ENCODE assay signal across 8 mouse cellular contexts in genomic region chr15:98777762-98778161, GRCm38 (mm10). TPM values are rescaled to one million over a fixed set of nuclear protein-coding genes. Genes with fewer than 3 reads are reported as not detected.
DNase-seq lines count a peak whose midpoint lies in the region; ATAC-seq lines count a peak whose summit lies in the region.

TSS of gene Wnt10b (minus strand) at chr15:98778150.

- H3K36me3 ChIP-seq in embryonic facial prominence, embryonic 10.5 days (replicated peaks), result no peaks in the 10 kb centered on the region
- H3K36me3 ChIP-seq in neural tube, embryonic 11.5 days (ENCODE audit: control insufficient read depth, insufficient read depth, low read length), result no peaks in the 10 kb centered on the region

- peak within 1 kb of the TSS; percentile 14; the same call in 1 of the 2 replicates for H3K4me2 ChIP-seq in neural tube, embryonic 11.5 days (ENCODE audit: low read depth)

- H3K4me3 ChIP-seq in embryonic facial prominence, embryonic 10.5 days, result peak within 1 kb of the TSS; percentile 42
- peak within 1 kb of the TSS; percentile 6; the same call in 1 of the 2 replicates for H3K4me3 ChIP-seq in neural tube, embryonic 11.5 days (ENCODE audit: low read depth, low read length)

- peak; percentile 44 to 49 for DNase-seq in kidney, postnatal 4 days
- DNase-seq in kidney, postnatal 25 days, result no peak
- DNase-seq in embryonic facial prominence, embryonic 10.5 days (ENCODE audit: low spot score), result peak; percentile 51
- DNase-seq in induced T-regulatory cell, adult 2 months (ENCODE audit: low read depth), result peak; percentile 48
- DNase-seq in neural tube, embryonic 11.5 days (ENCODE audit: low spot score), result peak; percentile 24
- no peak for DNase-seq in frontal cortex, adult 2 months (ENCODE audit: extremely low spot score in 1 of 2, low spot score in 1 of 2)
- DNase-seq in frontal cortex, postnatal 36 days (ENCODE audit: low spot score in 2 of 2), result no peak
- no peak for DNase-seq in gastrocnemius, postnatal 25 days

- H3K27ac ChIP-seq in embryonic facial prominence, embryonic 10.5 days (replicated peaks), result no peak within 1 kb of the TSS
- no peak within 1 kb of the TSS for H3K27ac ChIP-seq in neural tube, embryonic 11.5 days (ENCODE audit: low read depth, low read length)

- peaks cover 100% of the 10 kb centered on the region for H3K27me3 ChIP-seq in embryonic facial prominence, embryonic 10.5 days (replicated peaks; ENCODE audit: low read depth, poor library complexity, severe bottlenecking)
- peaks cover 98% of the 10 kb centered on the region for H3K27me3 ChIP-seq in neural tube, embryonic 11.5 days (ENCODE audit: control insufficient read depth, insufficient read depth, low read length)

- no peaks in the 10 kb centered on the region for H3K9me3 ChIP-seq in embryonic facial prominence, embryonic 10.5 days
- no peaks in the 10 kb centered on the region for H3K9me3 ChIP-seq in neural tube, embryonic 11.5 days (ENCODE audit: control insufficient read depth, low read length)

- H3K9ac ChIP-seq in neural tube, embryonic 11.5 days (ENCODE audit: low read length), result no peak within 1 kb of the TSS

- under 1% methylated on average over 33 of the region's 33 CpGs for WGBS in embryonic facial prominence, embryonic 10.5 days
- WGBS in neural tube, embryonic 11.5 days, result under 1% methylated on average over 15 of the region's 33 CpGs

- no peak for ATAC-seq in neural tube, embryonic 11.5 days (ENCODE audit: insufficient read depth, low FRiP score, low TSS enrichment)

- peaks cover 51% of the 10 kb centered on the region for H3K4me1 ChIP-seq in embryonic facial prominence, embryonic 10.5 days
- H3K4me1 ChIP-seq in neural tube, embryonic 11.5 days (ENCODE audit: control insufficient read depth, insufficient read depth, low read length), result peaks cover 15% of the 10 kb centered on the region

RNA-seq across cellular contexts. Expression of gene Wnt10b, which starts in this region (rescaled TPM):
- 0.34 and 0.40 TPM in 2 replicates for polyA plus RNA-seq in embryonic facial prominence, embryonic 10.5 days (2016; fragmentation: Nextera tagmentation; extraction: Ambion mirVana)
- polyA plus RNA-seq in neural tube, embryonic 11.5 days (2014; fragmentation: Nextera tagmentation; extraction: Ambion mirVana), result 0.51 and 0.95 TPM in 2 replicates
- polyA plus RNA-seq in frontal cortex, adult 2 months (2012; rRNA removed), result 6.3 and 6.8 TPM in 2 replicates
- 1 to 10 TPM in 1 of 2 experiments, under 1 TPM in 1; 0.79 to 1.7 TPM for total RNA-seq in gastrocnemius, postnatal 25 days (2021)

Comparison
In these comparisons a context has a peak if more than half of its experiments do, and no peak if none do; other contexts are left out.
1. DNase-seq: peak in kidney, postnatal 4 days (2 of 2) and induced T-regulatory cell, adult 2 months (single experiment); none in kidney, postnatal 25 days (0 of 2), frontal cortex, adult 2 months (0 of 2), frontal cortex, postnatal 36 days (0 of 2) and gastrocnemius, postnatal 25 days (single experiment).
2. Peak in DNase-seq and H3K4me3 ChIP-seq in embryonic facial prominence, embryonic 10.5 days; RNA of the gene not detected or under 1 TPM.
3. Peak in DNase-seq, H3K4me3 ChIP-seq and H3K4me2 ChIP-seq in neural tube, embryonic 11.5 days; RNA of the gene not detected or under 1 TPM.